Mouse (Mus musculus) layer of hippocampus, adult 2 months (tissue): Measurements from ENCODE around the gene Ccnj. TPM values are rescaled to one million over a fixed set of nuclear protein-coding genes. Genes with fewer than 3 reads are reported as not detected.

ENCODE experiments used
- DNase-seq, 2 experiments: peaks; one replicate each; pipeline ENCODE4 v3.0.0; 2022; ENCODE audit warnings: low spot score in 2 of 2
- H3K27ac ChIP-seq: fragments of 200-600 bp; 2 replicates; pipeline ENCODE4 v1.8.1; 2022
- H3K4me3 ChIP-seq: fragments of 200-600 bp; 2 replicates; pipeline ENCODE4 v1.8.1; 2022; ENCODE audit warnings: mild to moderate bottlenecking
- CTCF ChIP-seq: fragments of 200-600 bp; conservative IDR thresholded peaks from 2 replicates; pipeline ENCODE4 v1.8.1; 2022; ENCODE audit warnings: antibody characterized with exemption, mild to moderate bottlenecking, moderate library complexity
- microRNA-seq, 2 experiments: library from miRNA; unstranded; fragments of <30 nt; microRNA quantifications; one replicate each; pipeline ENCODE4 v1.2.0; 2021
- total RNA-seq, 2 experiments: library from RNA; stranded (reverse); gene quantifications; 2 replicates each; pipeline ENCODE4 v1.2.3; 2021

Gene Ccnj
- total RNA-seq, 2 experiments from 2014 or later, result 7.7 to 8.9 TPM

DNA sequence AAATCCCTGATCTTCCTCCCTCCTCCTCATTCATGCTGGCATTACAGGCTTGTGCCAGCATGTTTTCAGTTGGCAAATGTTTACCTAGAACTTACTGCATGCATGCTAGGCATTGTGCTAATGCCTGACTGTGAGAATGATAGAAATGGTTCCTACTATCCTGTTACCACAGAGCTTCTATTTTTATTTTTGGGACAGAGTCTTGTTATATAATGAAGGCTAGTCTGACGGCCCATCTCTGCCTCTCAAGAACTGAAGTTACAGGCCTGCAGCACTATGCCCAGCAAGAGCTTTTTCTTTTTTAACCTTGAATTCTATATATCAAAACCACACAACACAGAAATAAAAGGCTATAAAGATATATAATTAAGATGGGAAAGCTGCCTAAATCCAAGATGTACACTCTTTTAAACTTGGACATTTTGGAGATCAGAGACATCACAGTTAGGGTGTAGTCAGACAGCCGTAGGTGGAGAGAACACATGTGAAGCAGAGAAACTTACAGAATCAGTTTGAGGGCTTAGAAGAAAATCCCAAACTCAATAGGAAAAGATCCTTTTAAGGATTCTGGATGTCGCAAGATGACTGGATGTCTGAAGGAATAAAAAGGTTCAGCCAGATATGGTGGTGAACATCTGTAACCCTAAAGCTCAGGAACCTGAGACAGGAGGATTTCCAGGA, 38.5 kb downstream of the Ccnj start:
- no peak for DNase-seq
- no peak overlapping the region for H3K27ac ChIP-seq

DNA sequence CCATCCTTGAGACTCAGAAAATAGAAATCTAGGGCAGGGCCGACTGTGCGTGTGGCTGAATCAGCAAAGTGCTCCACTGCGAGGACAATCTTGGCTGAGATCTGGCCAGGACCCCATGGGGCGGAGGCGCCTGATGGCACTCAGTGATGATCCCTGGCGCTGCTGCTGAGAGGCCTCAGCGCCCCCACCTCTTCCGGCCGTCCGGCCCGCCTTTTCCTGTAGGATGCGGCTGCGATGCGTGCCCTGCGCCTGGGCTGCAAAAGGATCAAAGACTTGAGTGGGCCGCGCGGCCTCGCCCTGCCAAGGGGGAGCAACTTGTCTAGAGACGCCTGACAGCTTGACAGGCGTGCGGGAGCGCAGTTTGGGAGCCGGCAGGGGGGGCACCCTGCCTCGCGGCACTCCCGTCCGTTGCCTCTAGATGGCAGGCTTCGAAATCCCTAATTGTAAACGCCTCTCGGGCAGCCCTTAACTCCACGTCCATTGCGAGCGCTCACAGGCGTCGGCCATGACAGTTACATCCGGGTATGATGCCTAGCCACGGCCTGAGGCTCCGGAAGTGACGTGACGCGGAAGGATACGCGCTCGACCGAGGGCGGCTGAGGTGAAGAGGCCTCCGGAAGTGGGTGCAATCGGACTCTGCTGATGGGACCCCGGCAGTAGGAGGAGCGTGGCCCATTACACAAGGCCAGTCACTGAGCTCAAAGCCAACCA, 42.0 kb downstream of the Ccnj start:
- DNase-seq, result peak; percentile 86 to 91
- peak; percentile 82 for TF ChIP-seq CTCF
- Histone ChIP-seq H3K4me3 (peak overlapping the region; percentile 65), H3K27ac (peak overlapping the region; percentile 76; the same call in 1 of the 2 replicates)

More for the DNA sequence above, 38.5 kb downstream of the Ccnj start:
- no peak overlapping the region for H3K4me3 ChIP-seq
- no peak for TF ChIP-seq CTCF

DNA sequence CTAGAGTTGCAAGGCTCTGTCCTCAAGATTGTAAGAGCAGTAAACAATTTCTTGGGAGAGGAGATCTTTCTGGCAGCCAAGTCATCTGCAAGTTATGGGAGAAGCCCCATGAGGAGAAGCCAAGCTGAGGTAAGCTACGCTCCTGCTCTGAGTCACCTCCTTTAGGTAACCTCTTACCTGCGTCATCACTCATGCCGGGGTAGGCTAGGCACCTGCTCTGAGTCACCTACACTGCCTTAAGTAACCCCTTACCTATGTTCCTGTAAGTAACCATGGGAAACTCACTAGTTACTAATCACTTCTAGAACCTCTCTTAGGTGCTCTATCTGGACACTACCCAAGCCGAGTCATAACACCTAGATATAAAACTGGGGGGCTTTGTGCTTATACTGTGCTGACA, 50.6 kb downstream of the Ccnj start:
- no peak for DNase-seq
- TF ChIP-seq CTCF, result no peak
- no peak overlapping the region for H3K27ac ChIP-seq
- no peak overlapping the region for H3K4me3 ChIP-seq

DNA sequence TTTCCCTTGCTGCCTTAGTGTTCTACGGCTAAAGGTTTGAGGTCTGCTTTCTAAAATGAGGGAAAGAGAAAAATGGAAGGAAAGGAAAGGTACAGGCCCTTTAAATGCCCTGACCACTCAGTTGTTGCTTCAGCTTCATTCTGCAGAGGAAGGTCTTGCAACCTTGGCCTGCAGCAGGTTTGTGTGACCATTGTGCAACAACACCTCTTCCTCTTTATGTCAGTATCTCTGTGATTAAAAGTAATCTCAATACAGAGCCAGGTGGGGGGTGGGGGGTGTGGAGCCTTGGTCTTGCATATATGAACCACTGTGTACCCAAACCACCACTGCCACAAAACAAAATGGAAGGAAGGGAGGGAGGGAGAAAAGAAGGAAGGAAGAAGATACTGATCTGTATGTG, 57.8 kb downstream of the Ccnj start:
- TF ChIP-seq CTCF, result no peak
- H3K4me3 ChIP-seq, result no peak overlapping the region
- no peak for DNase-seq
- H3K27ac ChIP-seq, result no peak overlapping the region

DNA sequence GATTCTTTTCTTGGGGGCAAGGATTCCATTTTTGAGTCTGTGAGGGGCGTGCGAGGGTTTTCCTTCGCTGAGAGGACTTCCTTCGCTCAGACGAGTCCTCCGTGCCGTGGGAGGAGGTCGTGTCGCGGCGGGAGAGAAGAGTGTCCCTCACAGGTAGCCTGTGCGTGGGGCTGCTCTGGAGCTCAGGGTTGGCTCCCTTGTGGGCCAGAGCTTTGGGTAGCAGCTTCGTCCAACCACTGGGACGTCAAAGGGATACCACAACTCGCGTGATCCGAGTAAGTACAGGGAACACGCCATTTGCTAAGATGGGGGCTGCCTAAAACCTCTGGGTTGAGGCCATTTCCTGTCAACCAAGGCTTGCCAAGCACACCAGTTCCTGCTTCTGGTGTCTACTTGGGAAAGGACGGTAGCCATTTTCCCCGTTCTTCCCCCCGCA, 63.0 kb downstream of the Ccnj start:
- H3K4me3 ChIP-seq, result peak overlapping the region; percentile 95
- TF ChIP-seq CTCF, result no peak
- DNase-seq, result peak in 1 of 2 experiments; percentile 10
- H3K27ac ChIP-seq, result peak overlapping the region; percentile 96

DNA sequence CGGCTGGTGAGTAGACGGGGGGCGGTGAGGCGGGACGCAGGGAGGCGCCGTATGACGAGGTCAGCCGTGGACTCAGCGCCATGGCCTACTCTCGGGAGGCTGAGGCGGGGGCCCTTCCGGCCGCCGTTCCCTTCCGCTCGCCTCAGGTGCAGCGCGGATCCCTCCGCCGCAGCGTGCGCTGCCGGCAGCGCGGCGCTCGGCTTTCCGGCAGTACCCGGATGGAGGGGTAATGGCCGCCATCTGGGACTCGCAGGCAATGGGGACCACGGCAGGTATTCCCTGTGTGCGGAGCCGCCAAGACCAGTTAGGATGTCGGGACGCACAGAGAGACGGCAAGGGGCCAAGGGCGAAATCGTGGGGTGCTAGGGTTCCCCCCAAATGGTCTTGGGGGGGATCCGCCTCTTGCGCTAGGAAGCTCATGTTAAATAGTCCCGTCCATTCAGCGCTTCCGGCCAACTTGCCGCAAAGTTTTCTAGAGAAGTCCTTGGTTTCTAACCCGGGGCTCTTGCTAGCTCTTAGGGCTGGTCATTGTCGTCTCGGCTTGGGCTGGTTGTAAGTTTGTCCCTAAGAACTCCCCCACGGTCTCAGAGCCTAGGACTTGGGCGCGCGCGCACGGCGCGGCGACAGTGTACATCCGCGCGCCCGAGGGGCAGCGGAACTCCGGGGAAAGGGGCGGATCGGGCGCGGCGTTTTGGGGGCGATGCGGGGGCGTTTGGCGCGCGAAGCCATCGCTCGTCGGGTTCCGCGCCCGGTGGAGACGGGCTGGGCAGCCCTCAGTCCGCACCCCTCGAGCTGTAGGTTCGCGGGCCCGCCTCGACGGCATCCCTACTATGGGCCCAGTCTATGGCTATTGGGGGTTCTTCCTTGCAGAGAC, 63.7 kb downstream of the Ccnj start, which contains the start of gene Zfp518a:
TSS of gene Zfp518a (plus strand) at position 187 of the 874 bp plus-strand sequence.
- Histone ChIP-seq H3K27ac (peak within 1 kb of the TSS; percentile 96), H3K4me3 (peak within 1 kb of the TSS; percentile 95)
- DNase-seq, result peak; percentile 66 to 83
- TF ChIP-seq CTCF, result no peak

DNA sequence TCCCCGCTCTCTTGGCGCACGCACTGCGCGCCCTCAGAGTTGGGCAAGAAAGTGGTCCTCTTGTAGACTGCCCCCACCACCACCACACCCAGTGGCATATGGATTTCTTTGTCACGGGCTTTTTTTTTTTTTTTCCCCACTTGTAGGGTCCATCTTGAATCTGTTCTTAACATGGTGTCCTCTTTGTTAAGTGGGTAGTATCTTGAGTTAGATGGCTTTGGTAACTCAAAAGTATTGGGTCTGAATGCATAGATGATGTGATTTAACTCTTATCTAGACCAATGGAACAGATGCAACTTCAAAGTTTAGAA, 64.3 kb downstream of the Ccnj start:
- no peak for DNase-seq
- Histone ChIP-seq H3K4me3 (peak overlapping the region; percentile 95), H3K27ac (peak overlapping the region; percentile 96)
- no peak for TF ChIP-seq CTCF

Small RNAs within 50 kb of the gene (microRNA-seq; reads per million reads assigned to microRNA genes)
- gene Mir8092, result 0.18 to 0.32 reads per million in 2 experiments

Other genes with a start within 250 kb of the Ccnj start
- gene Aldh18a1, start 242.8 kb upstream of the Ccnj start, total RNA-seq, result 10 to 100 TPM; 21.2 to 22.3 TPM
- gene Tctn3, start 219.0 kb upstream of the Ccnj start, total RNA-seq, result 10 to 100 TPM; 14.6 to 18.5 TPM
- gene Entpd1, start 218.9 kb upstream of the Ccnj start, total RNA-seq, result 10 to 100 TPM; 17.2 to 18.5 TPM
- gene Cc2d2b, start 82.5 kb upstream of the Ccnj start, total RNA-seq, result under 1 TPM; 0.32 to 0.72 TPM
- 1 to 10 TPM; 8.1 to 8.6 TPM for gene Zfp518a, start 63.4 kb downstream of the Ccnj start, total RNA-seq
- gene Blnk, start 163.3 kb downstream of the Ccnj start, total RNA-seq, result 1 to 10 TPM; 6.0 to 6.7 TPM
- not detected for gene Dntt, start 198.0 kb downstream of the Ccnj start, total RNA-seq
- 10 to 100 TPM in 1 of 2 experiments, 1 to 10 TPM in 1; 8.8 to 10.8 TPM for gene Opalin, start 245.8 kb downstream of the Ccnj start, total RNA-seq